Mouse (Mus musculus) B cell, adult 2 months (primary cell): ENCODE measurements around the gene Tex14.
"Not testable (repeated sequence)": the region's sequence is repeated elsewhere in the genome, so short reads cannot be mapped to it uniquely, and the experiment has no call there.

Experiments used
- DNase-seq, 2 experiments: peaks; one replicate each; pipeline ENCODE4 v3.0.0; 2022

Tex14 gene

GRCm38 (mm10) chr11:87426450-87427250 is 21.8 kb downstream of the Tex14 start:
- DNase-seq: peak; percentile 92 to 94

- DNase-seq: no peak
Measured at GRCm38 (mm10) chr11:87427273-87428050, 22.6 kb downstream of the Tex14 start.

- no peak for DNase-seq
Measured at GRCm38 (mm10) chr11:87428051-87428673, 23.3 kb downstream of the Tex14 start.

GRCm38 (mm10) chr11:87429363-87429762 is 24.5 kb downstream of the Tex14 start:
- DNase-seq: no peak

DNA sequence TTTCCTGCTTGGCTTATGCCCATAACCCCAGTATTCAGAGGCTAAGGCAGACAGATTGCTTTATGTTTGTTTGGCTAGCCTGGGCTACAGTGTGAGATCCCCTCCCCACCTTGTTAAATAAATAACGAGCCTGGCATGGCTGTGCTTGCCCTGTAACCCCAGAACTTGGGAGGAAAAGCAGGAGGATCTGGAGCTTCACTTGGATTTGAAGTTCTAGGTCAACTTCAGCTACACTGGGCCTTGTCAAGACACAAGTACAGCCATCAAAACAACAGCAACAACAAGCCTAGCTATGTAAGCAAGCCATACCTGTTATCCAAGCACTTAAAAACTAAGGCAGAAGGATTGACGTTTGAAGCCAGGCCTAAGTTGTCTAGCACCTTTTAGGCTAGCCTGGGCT is 25.5 kb downstream of the Tex14 start:
- no peak for DNase-seq

DNA sequence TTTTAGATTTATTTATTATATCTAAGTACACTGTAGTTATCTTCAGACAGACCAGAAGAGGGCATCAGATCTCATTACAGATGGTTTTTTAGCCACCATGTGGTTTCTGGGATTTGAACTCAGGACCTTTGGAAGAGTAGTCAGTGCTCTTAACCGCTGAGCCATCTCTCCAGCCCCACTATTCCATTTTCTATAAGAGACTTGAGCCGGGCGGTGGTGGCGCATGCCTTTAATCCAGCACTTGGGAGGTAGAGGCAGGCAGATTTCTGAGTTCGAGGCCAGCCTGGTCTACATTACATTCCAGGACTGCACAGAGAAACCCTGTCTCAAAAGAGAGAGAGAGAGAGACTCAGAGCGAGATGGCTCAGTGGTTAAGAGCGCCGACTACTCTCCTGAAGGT is 26.9 kb downstream of the Tex14 start:
- DNase-seq: not testable (repeated sequence)

- DNase-seq: no peak
Measured at GRCm38 (mm10) chr11:87432447-87432846, 27.6 kb downstream of the Tex14 start.

DNA sequence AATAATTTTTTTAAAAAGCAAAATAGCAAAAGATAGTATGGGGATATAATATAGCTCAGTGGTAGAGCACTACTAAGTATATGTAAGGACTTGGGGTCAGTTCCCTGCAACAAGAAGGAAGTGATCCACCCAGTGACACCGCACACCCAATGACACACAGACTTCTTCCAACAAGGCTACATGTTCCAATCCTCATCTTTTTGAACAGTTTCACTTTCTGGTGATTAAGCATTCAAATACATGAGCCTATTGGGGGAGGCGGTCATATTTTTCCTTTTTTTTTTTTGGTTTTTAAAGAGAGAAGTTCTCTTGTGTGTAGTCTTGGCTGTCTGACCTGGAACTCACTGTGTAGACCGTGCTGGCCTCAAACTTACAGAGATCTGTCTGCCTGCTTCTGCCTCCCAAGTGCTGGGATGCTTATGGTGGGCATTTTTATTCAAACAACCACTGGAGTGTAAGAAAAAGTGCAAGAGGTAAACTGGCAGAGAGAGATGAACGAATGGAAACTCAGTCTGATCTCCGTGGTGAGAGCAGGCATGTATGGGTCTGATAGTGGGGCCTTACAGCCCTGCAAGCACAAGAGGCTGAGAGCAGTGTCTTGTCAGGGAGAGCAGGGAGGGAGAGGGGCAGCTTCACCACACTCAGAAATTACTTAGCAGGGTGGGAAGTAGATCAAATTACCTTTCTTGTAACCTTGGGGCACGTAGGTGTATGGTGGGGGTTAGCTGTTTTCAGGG is 28.2 kb downstream of the Tex14 start:
- DNase-seq: no peak

GRCm38 (mm10) chr11:87435107-87435506 is 30.2 kb downstream of the Tex14 start:
- DNase-seq: not testable (repeated sequence)

- DNase-seq: no peak
Measured at GRCm38 (mm10) chr11:87436326-87437232, 31.7 kb downstream of the Tex14 start.

DNA sequence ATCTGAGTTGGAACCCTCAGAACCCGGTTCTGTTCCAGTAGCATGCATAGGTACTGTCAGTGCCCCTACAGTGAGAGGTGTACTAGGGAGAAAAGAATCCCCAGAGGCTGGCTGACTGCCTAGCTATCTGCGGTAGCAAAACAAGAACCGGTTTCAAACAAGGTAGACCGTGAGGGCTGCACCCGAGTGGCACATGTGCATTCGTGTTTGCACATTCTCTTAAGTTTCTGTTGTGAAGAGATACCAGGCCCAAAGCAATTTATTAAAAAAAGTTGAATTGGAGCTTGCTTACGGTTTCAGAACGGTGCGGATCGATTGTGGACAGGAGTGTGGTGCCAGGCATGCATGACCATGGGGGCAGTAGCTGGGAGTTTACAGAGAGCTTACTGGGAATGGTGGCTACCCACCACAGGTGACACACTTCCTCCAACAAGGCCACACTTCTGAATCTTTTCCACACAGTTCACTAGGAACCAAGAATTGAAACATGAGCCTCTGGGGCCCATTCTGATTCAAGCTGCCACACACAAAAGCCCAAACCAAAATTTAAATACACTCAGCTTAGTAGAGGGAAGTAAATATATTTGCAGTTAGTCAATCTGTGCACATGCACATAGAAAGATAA is 35.0 kb downstream of the Tex14 start:
- no peak for DNase-seq

DNA sequence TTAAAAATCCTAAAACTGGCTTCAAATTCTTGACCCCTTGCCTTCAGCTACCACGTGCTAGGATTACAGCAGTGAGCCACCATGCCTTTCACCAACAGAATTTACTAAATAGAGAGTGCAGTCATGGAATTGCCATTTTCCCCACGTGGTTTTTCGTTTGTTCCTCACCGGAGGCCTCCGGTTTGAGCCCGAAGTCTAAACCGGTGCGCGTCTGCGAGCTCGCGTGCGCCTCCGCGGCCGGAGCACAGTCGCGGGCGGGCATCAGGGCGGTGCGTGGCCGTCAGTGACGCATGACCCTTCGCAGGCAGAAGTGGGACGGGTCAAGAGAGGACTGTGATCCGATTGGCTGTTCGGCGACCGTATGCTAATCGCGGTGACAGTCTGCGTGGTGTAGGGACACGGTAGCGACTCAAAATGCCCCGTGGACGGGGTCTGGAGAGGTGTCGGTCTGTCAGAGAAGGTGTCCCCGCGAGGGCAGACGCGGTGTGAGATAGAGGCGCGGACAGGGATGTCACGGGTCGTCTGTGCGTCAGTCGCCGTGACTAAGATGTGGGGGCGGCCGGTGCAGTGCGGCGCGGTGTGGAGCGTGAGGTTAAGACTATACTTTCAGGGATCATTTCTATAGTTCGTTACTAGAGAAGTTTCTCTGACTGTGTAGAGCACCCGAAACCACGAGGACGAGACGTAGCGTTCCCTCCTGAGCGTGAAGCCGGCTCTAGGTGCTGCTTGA is 37.9 kb downstream of the Tex14 start:
- peak; percentile 83 to 84 for DNase-seq

DNA sequence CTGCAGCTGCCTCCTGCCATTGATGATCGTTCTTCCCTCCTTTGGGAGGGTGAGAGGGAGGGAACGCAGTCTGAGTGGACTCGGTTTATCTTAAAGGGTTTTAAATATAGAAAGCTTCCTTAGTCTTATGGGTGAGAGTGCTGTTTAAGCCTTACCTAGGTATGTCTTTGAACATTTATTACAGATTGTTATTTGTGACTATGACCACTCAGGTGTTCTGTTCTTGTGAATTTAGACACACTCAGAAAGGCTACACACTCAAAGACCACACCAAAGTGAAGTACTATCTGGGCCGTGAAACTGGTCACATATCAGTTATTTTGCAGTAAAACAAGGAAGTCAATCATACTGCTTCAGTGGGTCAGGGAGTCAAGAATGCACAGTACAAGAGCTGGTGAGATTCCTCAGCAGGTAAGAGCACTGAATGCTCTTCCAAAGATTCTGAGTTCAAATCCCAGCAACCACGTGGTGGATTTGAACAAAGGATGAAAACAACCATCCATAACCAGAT is 38.6 kb downstream of the Tex14 start:
- peak; percentile 82 to 83 for DNase-seq

DNA sequence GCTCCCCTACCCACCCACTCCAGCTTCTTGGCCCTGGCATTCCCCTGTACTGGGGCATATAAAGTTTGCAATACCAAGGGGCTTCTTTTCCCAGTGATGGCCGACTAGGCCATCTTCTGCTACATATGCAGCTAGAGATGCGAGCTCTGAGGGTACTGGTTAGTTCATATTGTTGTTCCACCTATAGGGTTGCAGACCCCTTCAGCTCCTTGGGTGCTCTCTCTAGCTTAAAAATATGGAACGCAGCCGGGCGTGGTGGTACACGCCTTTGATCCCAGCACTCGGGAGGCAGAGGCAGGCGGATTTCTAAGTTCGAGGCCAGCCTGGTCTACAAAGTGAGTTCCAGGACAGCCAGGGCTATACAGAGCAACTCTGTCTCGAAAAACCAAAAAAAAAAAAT is 39.2 kb downstream of the Tex14 start:
- DNase-seq: not testable (repeated sequence)

- no peak for DNase-seq
Measured at GRCm38 (mm10) chr11:87444735-87445428, 40.0 kb downstream of the Tex14 start.

- DNase-seq: not testable (repeated sequence)
Measured at GRCm38 (mm10) chr11:87445593-87445992, 40.7 kb downstream of the Tex14 start.

DNA sequence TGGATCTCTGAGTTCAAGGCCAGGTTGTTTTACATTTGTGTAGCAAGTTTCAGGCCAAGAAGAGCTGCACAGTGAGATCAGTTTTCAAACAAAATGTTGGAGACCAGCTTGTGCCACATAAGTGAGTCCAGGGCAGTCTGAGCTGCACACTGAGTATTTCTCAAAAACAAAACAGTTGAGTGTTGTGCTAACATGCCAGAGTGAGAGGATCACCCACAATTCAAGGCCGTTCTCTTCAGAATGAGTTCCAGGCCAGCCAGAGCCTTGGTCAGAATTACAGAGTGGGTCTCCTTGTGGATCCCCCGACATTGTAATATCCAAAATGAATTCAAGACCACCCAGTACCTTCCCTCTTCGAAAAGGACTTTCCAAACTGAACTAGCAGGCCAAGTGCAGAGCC is 41.3 kb downstream of the Tex14 start:
- no peak for DNase-seq

DNA sequence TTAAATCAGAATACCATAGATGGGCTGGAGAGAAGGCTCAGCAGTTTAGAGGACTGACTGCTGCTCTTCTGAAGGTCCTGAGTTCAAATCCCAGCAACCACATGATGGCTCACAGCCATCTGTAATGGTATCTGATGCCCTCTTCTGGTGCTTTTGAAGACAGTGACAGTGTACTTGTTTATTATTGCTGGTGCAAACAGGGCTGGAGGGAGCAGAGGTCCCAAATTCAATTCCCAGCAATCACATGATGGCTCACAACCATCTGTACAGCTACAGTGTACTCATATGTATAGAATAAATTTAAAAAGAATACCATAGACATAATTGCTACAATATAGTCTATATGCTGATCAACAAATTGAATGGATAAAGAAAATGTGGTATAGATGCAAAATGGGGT is 42.6 kb downstream of the Tex14 start:
- DNase-seq: no peak

DNA sequence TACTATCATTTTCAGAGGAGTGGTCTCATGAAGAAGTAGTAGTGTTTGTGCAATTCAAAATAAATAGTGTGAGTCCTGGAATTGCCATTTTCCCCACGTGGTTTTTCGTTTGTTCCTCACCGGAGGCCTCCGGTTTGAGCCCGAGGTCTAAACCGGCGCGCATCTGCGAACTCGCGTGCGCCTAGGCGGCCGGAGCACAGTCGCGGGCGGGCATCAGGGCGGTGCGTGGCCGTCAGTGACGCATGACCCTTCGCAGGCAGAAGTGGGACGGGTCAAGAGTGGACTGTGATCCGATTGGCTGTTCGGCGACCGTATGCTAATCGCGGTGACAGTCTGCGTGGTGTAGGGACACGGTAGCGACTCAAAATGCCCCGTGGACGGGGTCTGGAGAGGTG is 43.2 kb downstream of the Tex14 start:
- DNase-seq: peak; percentile 87 to 88
